Mouse (Mus musculus) spleen, embryonic (tissue): ENCODE results near the gene Nhej1.

Experiments
- CTCF ChIA-PET: fragments of 350-600 bp; sonication (Branson Sonifier 250); formaldehyde crosslinking; loops from one replicate; lab custom pipeline; 2022; lab: Charles Lee

The Nhej1 gene

GRCm38 (mm10) chr1:74936221-74936830, 188.7 kb downstream of the Nhej1 start:
- CTCF ChIA-PET: no interaction called here

GRCm38 (mm10) chr1:74935402-74935801, 189.6 kb downstream of the Nhej1 start, which contains the start of gene Cfap65:
Gene Cfap65, minus strand, starts transcription at chr1:74935599.
- CTCF ChIA-PET: no interaction called here

DNA sequence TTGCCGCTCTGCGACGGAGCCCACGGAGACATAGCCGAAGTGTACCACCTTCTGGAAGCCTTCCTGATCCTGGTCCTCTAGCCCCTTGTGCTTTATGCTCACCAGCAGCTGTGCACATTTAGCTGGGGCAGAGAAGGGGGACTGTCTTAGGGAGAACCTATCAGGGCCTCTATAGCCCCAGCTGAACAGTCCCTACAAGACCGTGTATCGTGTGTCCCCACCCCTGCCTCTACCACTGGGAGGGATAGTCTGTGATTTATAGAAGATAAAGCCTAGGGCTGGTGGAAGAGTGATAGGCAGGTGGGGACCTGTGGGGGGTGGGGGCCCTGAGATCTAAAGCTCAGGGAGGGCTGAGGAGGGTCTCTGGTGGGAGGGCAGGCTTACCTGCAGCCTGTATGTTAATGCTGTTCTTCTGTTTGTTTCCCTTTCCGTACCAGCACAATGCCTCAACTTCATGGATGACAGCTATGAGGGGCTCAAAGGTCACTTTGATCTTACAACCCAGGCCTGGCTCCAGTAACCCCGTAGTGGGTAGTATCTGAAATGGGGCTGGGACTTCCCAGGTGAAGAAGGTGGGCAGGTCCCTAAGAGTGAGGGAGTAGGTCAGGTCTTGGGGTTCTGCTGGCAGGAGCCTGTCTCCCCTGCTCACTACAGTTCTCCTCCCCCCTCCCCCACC, 197.2 kb downstream of the Nhej1 start:
- CTCF ChIA-PET: no interaction called here

DNA sequence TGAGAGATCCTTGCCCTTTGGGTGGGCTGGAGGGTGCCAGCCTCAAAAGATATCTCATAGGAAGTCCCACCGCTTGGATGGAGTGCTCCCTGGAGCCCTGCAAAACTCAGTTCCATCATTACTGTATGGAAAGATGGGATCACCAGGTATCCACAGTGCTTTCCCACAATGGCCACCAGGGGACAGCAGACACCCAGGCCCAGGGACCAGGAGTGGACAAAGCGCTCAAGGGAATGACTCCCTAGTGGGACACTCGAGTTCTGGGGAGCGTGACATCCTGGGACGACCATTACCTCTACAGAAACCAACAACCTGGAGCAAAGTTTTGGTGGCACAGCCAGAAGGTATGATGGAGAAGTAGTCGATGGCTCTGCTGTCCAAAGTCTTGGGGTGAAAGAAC, 198.3 kb downstream of the Nhej1 start:
- CTCF ChIA-PET: no interaction called here

DNA sequence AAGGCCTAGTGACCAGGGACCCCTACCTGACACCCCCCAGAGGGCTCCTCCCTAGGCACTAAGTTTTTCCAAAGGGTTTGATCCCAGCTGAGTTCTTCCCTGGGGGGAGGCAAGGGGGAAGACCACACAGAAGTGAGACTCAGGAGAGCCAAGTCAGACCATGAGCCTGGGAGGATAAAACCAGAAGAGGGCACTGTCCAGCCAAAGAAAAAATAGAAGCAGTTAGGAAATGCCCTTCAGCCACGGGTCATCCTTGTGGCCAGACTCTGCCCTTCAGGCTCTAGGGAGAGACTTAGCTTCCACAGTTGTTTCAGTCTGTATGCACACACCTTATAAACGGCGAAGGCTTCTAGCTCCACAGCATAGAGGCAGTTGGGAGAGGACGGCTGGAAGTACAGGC, 200.5 kb downstream of the Nhej1 start:
- CTCF ChIA-PET: no interaction called here
